Mouse (Mus musculus) lung, adult 2 months (tissue): ENCODE measurements around the gene Igsf21. TPM values are rescaled to one million over a fixed set of nuclear protein-coding genes. Genes with fewer than 3 reads are reported as not detected.

Experiments used
- DNase-seq: peaks from one replicate; pipeline ENCODE4 v3.0.0; 2022
- H3K4me1 ChIP-seq: fragments of 200-500 bp; 2 replicates; pipeline ENCODE4 v1.6.1; 2011; ENCODE audit warnings: low read length; ENCODE audit not compliant: control insufficient read depth, insufficient read depth
- H3K4me3 ChIP-seq: fragments of 200-500 bp; replicated peaks from 2 replicates; pipeline ENCODE3; 2011; ENCODE audit warnings: low read depth, mild to moderate bottlenecking, control low read depth, low read length; ENCODE audit errors: extremely low read depth
- CTCF ChIP-seq: fragments of 200-500 bp; IDR thresholded peaks from 2 replicates; pipeline ENCODE4 v1.5.1; 2011; ENCODE audit warnings: mild to moderate bottlenecking, low read length, control low read depth; ENCODE audit not compliant: insufficient read depth
- POLR2A ChIP-seq: fragments of 200-500 bp; IDR thresholded peaks from 2 replicates; pipeline ENCODE4 v1.6.1; 2011; ENCODE audit warnings: low read depth, mild to moderate bottlenecking, control low read depth, low read length, borderline replicate concordance; ENCODE audit errors: extremely low read depth
- WGBS: fragments of 180-500 bp; shearing (Covaris S2); methylation state at CpG from one replicate; pipeline ENCODE4 v1.1.7; 2018; 5-methylcytosine and 5-hydroxymethylcytosine counted together
- polyA plus RNA-seq: library from polyadenylated mRNA; depleted of rRNA; stranded (reverse); fragments of >200 nt; gene quantifications from 2 replicates; pipeline ENCODE4 v1.2.3, GENCODE M21; 2012

Igsf21 gene
- polyA plus RNA-seq, 1 experiment, result 0.26 TPM

GRCm38 (mm10) chr4:140177055-140177454 is 69.5 kb downstream of the Igsf21 start:
- WGBS, result 91% methylated on average over 6 of the region's 6 CpGs
- no peaks in the 10 kb centered on the region for H3K4me1 ChIP-seq
- DNase-seq, result no peak
- TF ChIP-seq POLR2A (no peak), CTCF (no peak)
- no peak overlapping the region for H3K4me3 ChIP-seq

GRCm38 (mm10) chr4:140173746-140174399 is 72.7 kb downstream of the Igsf21 start:
- TF ChIP-seq POLR2A (no peak), CTCF (no peak)
- no peak overlapping the region for H3K4me3 ChIP-seq
- DNase-seq, result no peak
- no peaks in the 10 kb centered on the region for H3K4me1 ChIP-seq
- WGBS, result 27% methylated on average over 13 of the region's 13 CpGs

GRCm38 (mm10) chr4:140173084-140173483 is 73.5 kb downstream of the Igsf21 start:
- Histone ChIP-seq H3K4me3 (no peak overlapping the region), H3K4me1 (no peaks in the 10 kb centered on the region)
- WGBS, result 78% methylated on average over 12 of the region's 12 CpGs
- no peak for TF ChIP-seq CTCF
- TF ChIP-seq POLR2A, result no peak
- DNase-seq, result no peak

- no peak for TF ChIP-seq CTCF
- no peak for DNase-seq
- WGBS, result 19% methylated on average over 1 of the region's 1 CpGs
- no peak overlapping the region for H3K4me3 ChIP-seq
- no peaks in the 10 kb centered on the region for H3K4me1 ChIP-seq
Observed at GRCm38 (mm10) chr4:140171917-140172316, 74.7 kb downstream of the Igsf21 start.

- DNase-seq, result no peak
- Histone ChIP-seq H3K4me1 (no peaks in the 10 kb centered on the region), H3K4me3 (no peak overlapping the region)
- TF ChIP-seq CTCF, result no peak
Observed at GRCm38 (mm10) chr4:140171189-140171588, 75.4 kb downstream of the Igsf21 start.

- Histone ChIP-seq H3K4me3 (no peak overlapping the region), H3K4me1 (no peaks in the 10 kb centered on the region)
- TF ChIP-seq POLR2A (no peak), CTCF (no peak)
- 74% methylated on average over 7 of the region's 7 CpGs for WGBS
- no peak for DNase-seq
Observed at GRCm38 (mm10) chr4:140165851-140166250, 80.7 kb downstream of the Igsf21 start.

GRCm38 (mm10) chr4:140164662-140165061 is 81.9 kb downstream of the Igsf21 start:
- WGBS, result 88% methylated on average over 9 of the region's 9 CpGs
- DNase-seq, result no peak
- H3K4me1 ChIP-seq, result no peaks in the 10 kb centered on the region
- no peak for TF ChIP-seq POLR2A
- TF ChIP-seq CTCF, result no peak
- H3K4me3 ChIP-seq, result no peak overlapping the region

GRCm38 (mm10) chr4:140159617-140160016 is 87.0 kb downstream of the Igsf21 start:
- Histone ChIP-seq H3K4me3 (no peak overlapping the region), H3K4me1 (no peaks in the 10 kb centered on the region)
- no peak for DNase-seq
- 17% methylated on average over 3 of the region's 3 CpGs for WGBS
- TF ChIP-seq CTCF, result no peak
- TF ChIP-seq POLR2A, result no peak

GRCm38 (mm10) chr4:140154899-140155463 is 91.6 kb downstream of the Igsf21 start:
- TF ChIP-seq POLR2A (no peak), CTCF (no peak)
- Histone ChIP-seq H3K4me1 (no peaks in the 10 kb centered on the region), H3K4me3 (no peak overlapping the region)
- WGBS, result 74% methylated on average over 5 of the region's 5 CpGs
- no peak for DNase-seq

- no peak for DNase-seq
- 83% methylated on average over 5 of the region's 5 CpGs for WGBS
- H3K4me3 ChIP-seq, result no peak overlapping the region
- H3K4me1 ChIP-seq, result no peaks in the 10 kb centered on the region
- no peak for TF ChIP-seq POLR2A
- TF ChIP-seq CTCF, result no peak
Observed at GRCm38 (mm10) chr4:140154484-140154883, 92.1 kb downstream of the Igsf21 start.

GRCm38 (mm10) chr4:140153711-140154114 is 92.9 kb downstream of the Igsf21 start:
- Histone ChIP-seq H3K4me1 (no peaks in the 10 kb centered on the region), H3K4me3 (no peak overlapping the region)
- DNase-seq, result no peak
- no peak for TF ChIP-seq POLR2A
- no peak for TF ChIP-seq CTCF
- 66% methylated on average over 9 of the region's 9 CpGs for whole genome bisulfite sequencing
